Mouse (Mus musculus) stomach, postnatal 0 days (tissue): Measurements from ENCODE around the gene Ldb2.

Experiments
- CTCF ChIP-seq: IDR thresholded peaks from 2 replicates; pipeline ENCODE4 v1.5.1; 2016; ENCODE audit warnings: antibody characterized with exemption, low read depth, mild to moderate bottlenecking, moderate library complexity
- EP300 ChIP-seq: optimal IDR thresholded peaks from 2 replicates; pipeline ENCODE3; 2016; ENCODE audit warnings: antibody characterized with exemption

DNA sequence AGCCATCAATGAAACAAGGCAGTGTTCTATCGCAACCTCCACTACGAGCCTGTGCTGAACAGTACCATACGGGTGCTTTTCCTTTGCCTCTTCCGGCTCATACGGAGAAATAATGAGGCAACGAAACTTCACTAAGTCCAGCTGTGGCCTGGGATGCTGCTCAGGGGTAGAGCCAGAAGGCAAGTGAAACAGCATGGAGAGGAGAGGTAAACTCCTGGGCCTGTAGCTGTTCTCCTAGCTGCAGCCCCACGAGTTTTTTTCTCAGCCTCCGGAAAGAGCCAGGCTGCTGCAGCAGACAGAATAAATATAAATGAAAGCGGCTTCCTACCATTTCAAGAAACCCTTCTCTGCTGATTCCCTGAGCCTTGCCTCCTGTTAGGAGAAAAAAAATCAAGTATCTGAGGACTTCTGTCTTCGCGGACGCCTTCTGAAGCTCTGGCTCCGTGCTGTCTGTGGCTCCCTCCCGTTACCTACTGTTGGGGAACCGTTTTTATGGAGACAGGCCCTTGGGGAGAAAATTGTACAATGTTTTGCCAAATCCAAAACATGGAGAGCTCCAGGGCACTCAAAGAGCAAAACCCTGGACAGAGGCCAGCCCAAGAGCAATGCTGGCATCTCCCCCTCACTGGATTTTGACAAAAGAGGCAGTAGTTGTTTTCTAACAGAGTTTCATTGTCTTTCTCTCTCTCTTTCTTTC is 205.8 kb downstream of the Ldb2 start:
- TF ChIP-seq CTCF (no peak), EP300 (no peak)
